Mouse (Mus musculus) myocyte (in vitro differentiated cells): ENCODE measurements around the gene Exoc5. TPM values are rescaled to one million over a fixed set of nuclear protein-coding genes. Genes with fewer than 3 reads are reported as not detected.

Experiments used
- H3K27me3 ChIP-seq: one replicate; pipeline ENCODE4 v1.6.1; 2011; ENCODE audit not compliant: control insufficient read depth, insufficient read depth, insufficient read length
- H3K36me3 ChIP-seq: one replicate; pipeline ENCODE4 v1.6.1; 2011; ENCODE audit not compliant: control insufficient read depth, insufficient read depth
- H3K4me2 ChIP-seq: one replicate; pipeline ENCODE4 v1.6.1; 2011; ENCODE audit warnings: low read depth, control low read depth
- H3K4me3 ChIP-seq: one replicate; pipeline ENCODE4 v1.5.1; 2011; ENCODE audit warnings: mild to moderate bottlenecking, control low read depth, moderate library complexity
- H3K79me2 ChIP-seq: one replicate; pipeline ENCODE4 v1.6.1; 2011; ENCODE audit not compliant: control insufficient read depth, insufficient read depth
- H3ac ChIP-seq: one replicate; pipeline ENCODE4 v1.6.1; 2011; ENCODE audit not compliant: control insufficient read depth, insufficient read length
- CEBPB ChIP-seq: IDR thresholded peaks from 2 replicates; pipeline ENCODE4 v1.6.1; 2011; ENCODE audit warnings: mild to moderate bottlenecking, moderate library complexity; ENCODE audit not compliant: poor library complexity, insufficient read depth, severe bottlenecking
- E2F4 ChIP-seq: IDR thresholded peaks from one replicate; pipeline ENCODE4 v1.6.1; 2011; ENCODE audit warnings: mild to moderate bottlenecking, control low read depth, moderate library complexity; ENCODE audit not compliant: insufficient read depth
- MAX ChIP-seq: IDR thresholded peaks from one replicate; pipeline ENCODE4 v1.6.1; 2011; ENCODE audit warnings: low read depth, mild to moderate bottlenecking, control low read depth
- MYOD1 ChIP-seq, 3 experiments: IDR thresholded peaks; one replicate each; pipeline ENCODE4 v1.6.1; 2011; ENCODE audit warnings: control low read depth in 2 of 3, low read depth in 2 of 3, mild to moderate bottlenecking in 2 of 3, moderate library complexity in 1 of 3; ENCODE audit not compliant: insufficient read length in 2 of 3, control insufficient read depth in 1 of 3
- MYOG ChIP-seq, 3 experiments: IDR thresholded peaks; one replicate each; pipeline ENCODE4 v1.6.1; 2011; ENCODE audit warnings: control low read depth in 2 of 3, low read depth in 2 of 3, mild to moderate bottlenecking in 2 of 3; ENCODE audit not compliant: insufficient read length in 2 of 3, control insufficient read depth in 1 of 3, insufficient read depth in 1 of 3
- POLR2A ChIP-seq: IDR thresholded peaks from one replicate; pipeline ENCODE4 v1.6.1; 2011; ENCODE audit warnings: low read depth, mild to moderate bottlenecking, control low read depth, moderate library complexity; ENCODE audit not compliant: insufficient read length
- POLR2AphosphoS2 ChIP-seq: IDR thresholded peaks from one replicate; pipeline ENCODE4 v1.6.1; 2011; ENCODE audit warnings: low read depth, control low read depth; ENCODE audit not compliant: insufficient read length
- REST ChIP-seq: IDR thresholded peaks from one replicate; pipeline ENCODE4 v1.6.1; 2011; ENCODE audit warnings: mild to moderate bottlenecking, control low read depth, moderate library complexity; ENCODE audit not compliant: insufficient read depth, insufficient read length
- SRF ChIP-seq: IDR thresholded peaks from one replicate; pipeline ENCODE4 v1.6.1; 2011; ENCODE audit warnings: low read depth; ENCODE audit not compliant: control insufficient read depth, insufficient read length
- TCF12 ChIP-seq: IDR thresholded peaks from one replicate; pipeline ENCODE4 v1.6.1; 2011; ENCODE audit warnings: mild to moderate bottlenecking, control low read depth; ENCODE audit not compliant: poor library complexity, insufficient read depth, severe bottlenecking
- TCF3 ChIP-seq: IDR thresholded peaks from one replicate; pipeline ENCODE4 v1.6.1; 2011; ENCODE audit warnings: low read depth, control low read depth; ENCODE audit not compliant: insufficient read length
- USF1 ChIP-seq: IDR thresholded peaks from one replicate; pipeline ENCODE4 v1.6.1; 2011; ENCODE audit warnings: low read depth, mild to moderate bottlenecking, control low read depth, moderate library complexity
- polyA plus RNA-seq: library from polyadenylated mRNA; unstranded; fragments of >200 nt; fragmentation: generic; extraction: Trizol; gene quantifications from one replicate; pipeline ENCODE4 v1.2.1, GENCODE M21; 2012; ENCODE audit warnings: missing spikeins

The Exoc5 gene
- polyA plus RNA-seq, 1 experiment: 10.4 TPM

DNA sequence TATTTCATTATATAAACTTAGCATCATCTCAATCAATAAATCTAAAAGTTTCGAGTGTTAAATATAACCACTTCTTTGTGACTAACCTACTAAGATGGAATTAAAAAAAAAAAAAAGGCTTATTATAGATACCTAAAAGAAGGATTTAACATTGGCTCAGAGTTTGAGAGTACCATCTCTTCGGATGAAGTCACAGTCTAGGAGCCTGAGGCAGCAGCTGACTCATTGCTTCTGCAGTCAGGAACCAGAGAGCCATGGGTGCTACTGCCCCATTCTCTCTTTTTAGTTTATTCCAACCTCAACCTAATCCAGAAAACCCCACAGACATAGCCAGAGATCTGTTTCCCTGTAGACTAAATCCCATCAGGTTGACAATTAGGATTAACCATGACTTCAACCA is 6.4 kb upstream of the Exoc5 start:
- no peaks in the 10 kb centered on the region for H3K36me3 ChIP-seq
- H3K79me2 ChIP-seq: peaks cover 20% of the 10 kb centered on the region
- no peak overlapping the region for H3ac ChIP-seq
- no peak overlapping the region for H3K4me2 ChIP-seq
- no peaks in the 10 kb centered on the region for H3K27me3 ChIP-seq
- TF ChIP-seq REST (no peak), SRF (no peak)
- H3K4me3 ChIP-seq: no peak overlapping the region

GRCm38 (mm10) chr14:49065529-49066273 is 752 bp downstream of the Exoc5 start, which contains the start of gene Ap5m1:
Ap5m1 (plus strand) TSS chr14:49066097.
- Histone ChIP-seq H3K27me3 (no peaks in the 10 kb centered on the region), H3K79me2 (peaks cover 79% of the 10 kb centered on the region), H3ac (peak within 1 kb of the TSS; percentile 82), H3K4me3 (peak within 1 kb of the TSS; percentile 76), H3K36me3 (no peaks in the 10 kb centered on the region), H3K4me2 (peak within 1 kb of the TSS; percentile 85)
- no peak for TF ChIP-seq USF1

GRCm38 (mm10) chr14:49063838-49064237 is 2.6 kb downstream of the Exoc5 start:
- Histone ChIP-seq H3K36me3 (no peaks in the 10 kb centered on the region), H3ac (no peak overlapping the region), H3K27me3 (no peaks in the 10 kb centered on the region), H3K4me2 (peak overlapping the region; percentile 84), H3K79me2 (peaks cover 89% of the 10 kb centered on the region), H3K4me3 (no peak overlapping the region)
- TF ChIP-seq CEBPB: no peak
- TF ChIP-seq TCF12: no peak
- no peak for TF ChIP-seq POLR2A
- no peak for TF ChIP-seq MAX
- TF ChIP-seq E2F4: no peak
- TF ChIP-seq USF1: no peak
- no peak for TF ChIP-seq REST

DNA sequence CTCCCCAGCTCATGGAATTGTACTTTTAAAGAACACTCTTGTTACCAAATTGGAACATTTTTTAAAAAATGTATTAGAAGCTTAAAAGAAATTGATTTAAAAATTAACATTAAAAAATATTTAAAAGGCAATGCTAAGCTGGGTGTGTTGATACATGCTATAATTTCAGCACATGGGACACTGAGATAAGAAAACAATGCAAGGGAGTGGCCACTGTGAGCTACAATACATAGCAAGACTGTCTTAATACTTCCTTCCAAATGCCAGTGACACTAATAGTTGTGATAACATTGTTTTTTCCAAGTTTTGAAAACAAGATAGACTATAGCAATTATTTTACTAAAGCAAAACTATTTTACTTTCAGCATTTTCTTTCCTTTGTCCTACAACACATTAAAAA is 17.0 kb downstream of the Exoc5 start:
- Histone ChIP-seq H3K36me3 (peaks cover 7% of the 10 kb centered on the region), H3K79me2 (peaks cover 44% of the 10 kb centered on the region), H3K27me3 (no peaks in the 10 kb centered on the region), H3K4me2 (no peak overlapping the region), H3ac (no peak overlapping the region), H3K4me3 (no peak overlapping the region)
- TF ChIP-seq E2F4: no peak
- TF ChIP-seq MYOG (IDR thresholded peaks at IDR 0.05; ENCODE audit: control insufficient read depth in 1 of 3, insufficient read depth in 1 of 3, insufficient read length in 2 of 3, low read depth in 2 of 3): no peak
- no peak for TF ChIP-seq POLR2A
- TF ChIP-seq MAX: no peak
- TF ChIP-seq TCF12: no peak
- no peak for TF ChIP-seq REST
- no peak for TF ChIP-seq SRF
- no peak for TF ChIP-seq CEBPB
- no peak for TF ChIP-seq TCF3
- TF ChIP-seq MYOD1 (IDR thresholded peaks at IDR 0.05; ENCODE audit: control insufficient read depth in 1 of 3, insufficient read length in 2 of 3, low read depth in 2 of 3): no peak
- no peak for TF ChIP-seq USF1
- TF ChIP-seq POLR2AphosphoS2: no peak

DNA sequence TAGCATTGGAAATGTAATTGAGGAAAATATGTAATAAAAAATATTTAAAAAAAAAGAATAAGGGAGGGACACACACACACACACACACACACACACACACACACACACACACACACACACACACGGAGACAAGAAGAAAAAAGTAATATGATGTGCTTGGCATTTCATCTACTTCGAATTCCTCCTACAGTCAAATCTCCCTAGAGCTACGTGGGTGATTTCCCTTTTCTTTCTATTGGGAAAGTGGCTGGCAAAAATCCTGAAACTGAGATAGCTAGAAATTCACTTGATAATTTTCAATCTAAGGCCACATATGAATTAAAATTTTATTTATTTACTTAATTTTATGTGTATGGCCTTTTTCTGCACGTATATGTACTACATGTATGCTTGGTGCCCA is 20.8 kb downstream of the Exoc5 start:
- Histone ChIP-seq H3ac (no peak overlapping the region), H3K27me3 (no peaks in the 10 kb centered on the region), H3K4me3 (no peak overlapping the region), H3K36me3 (peaks cover 7% of the 10 kb centered on the region), H3K4me2 (no peak overlapping the region), H3K79me2 (peaks cover 13% of the 10 kb centered on the region)
- TF ChIP-seq REST (no peak), POLR2AphosphoS2 (no peak), E2F4 (no peak), TCF3 (no peak), MYOG (IDR thresholded peaks at IDR 0.05; ENCODE audit: control insufficient read depth in 1 of 3, insufficient read depth in 1 of 3, insufficient read length in 2 of 3, low read depth in 2 of 3) (no peak), CEBPB (no peak), MYOD1 (IDR thresholded peaks at IDR 0.05; ENCODE audit: control insufficient read depth in 1 of 3, insufficient read length in 2 of 3, low read depth in 2 of 3) (no peak), POLR2A (no peak), SRF (no peak), USF1 (no peak)
